Mouse (Mus musculus) cerebellum, postnatal 4 days (tissue): ENCODE results near the gene Vti1a.

Experiments
- DNase-seq, 2 experiments: peaks; one replicate each; pipeline ENCODE4 v3.0.0; 2022; ENCODE audit warnings: low spot score in 2 of 2, mixed read lengths in 1 of 2

Gene Vti1a

GRCm38 (mm10) chr19:55621011-55621625, 305.0 kb downstream of the Vti1a start:
- DNase-seq, result no peak

- no peak for DNase-seq
Observed at GRCm38 (mm10) chr19:55622821-55623220, 306.7 kb downstream of the Vti1a start.

GRCm38 (mm10) chr19:55623605-55624004, 307.5 kb downstream of the Vti1a start:
- no peak for DNase-seq

- no peak for DNase-seq
Observed at GRCm38 (mm10) chr19:55626483-55626882, 310.4 kb downstream of the Vti1a start.

- DNase-seq, result no peak
Observed at GRCm38 (mm10) chr19:55626952-55627351, 310.9 kb downstream of the Vti1a start.

GRCm38 (mm10) chr19:55635488-55635887, 319.4 kb downstream of the Vti1a start:
- no peak for DNase-seq

- no peak for DNase-seq
Observed at GRCm38 (mm10) chr19:55640251-55640650, 324.2 kb downstream of the Vti1a start.

GRCm38 (mm10) chr19:55641891-55642290, 325.8 kb downstream of the Vti1a start:
- DNase-seq, result no peak

- no peak for DNase-seq
Observed at GRCm38 (mm10) chr19:55642361-55642760, 326.3 kb downstream of the Vti1a start.

- peak in 1 of 2 experiments; percentile 24 for DNase-seq
Observed at GRCm38 (mm10) chr19:55643288-55643901, 327.3 kb downstream of the Vti1a start.

- DNase-seq, result no peak
Observed at GRCm38 (mm10) chr19:55643931-55644330, 327.8 kb downstream of the Vti1a start.

- no peak for DNase-seq
Observed at GRCm38 (mm10) chr19:55649363-55649762, 333.3 kb downstream of the Vti1a start.

- no peak for DNase-seq
Observed at GRCm38 (mm10) chr19:55651017-55651416, 334.9 kb downstream of the Vti1a start.

GRCm38 (mm10) chr19:55652693-55653265, 336.7 kb downstream of the Vti1a start:
- DNase-seq, result no peak

GRCm38 (mm10) chr19:55660165-55660564, 344.1 kb downstream of the Vti1a start:
- DNase-seq, result no peak

GRCm38 (mm10) chr19:55662521-55663223, 346.6 kb downstream of the Vti1a start:
- DNase-seq, result no peak

- DNase-seq, result no peak
Observed at GRCm38 (mm10) chr19:55667787-55668186, 351.7 kb downstream of the Vti1a start.

GRCm38 (mm10) chr19:55668896-55669295, 352.8 kb downstream of the Vti1a start:
- no peak for DNase-seq
